Mouse (Mus musculus): ENCODE data around the gene Olfr213.
"Not testable (repeated sequence)": the region's sequence is repeated elsewhere in the genome, so short reads cannot be mapped to it uniquely, and the experiment has no call there.

Olfr213 gene

GRCm38 (mm10) chr6:116538156-116538555 lies at the start of gene Olfr213:
Olfr213 (plus strand) TSS chr6:116538456.
- no peak for DNase-seq

DNA sequence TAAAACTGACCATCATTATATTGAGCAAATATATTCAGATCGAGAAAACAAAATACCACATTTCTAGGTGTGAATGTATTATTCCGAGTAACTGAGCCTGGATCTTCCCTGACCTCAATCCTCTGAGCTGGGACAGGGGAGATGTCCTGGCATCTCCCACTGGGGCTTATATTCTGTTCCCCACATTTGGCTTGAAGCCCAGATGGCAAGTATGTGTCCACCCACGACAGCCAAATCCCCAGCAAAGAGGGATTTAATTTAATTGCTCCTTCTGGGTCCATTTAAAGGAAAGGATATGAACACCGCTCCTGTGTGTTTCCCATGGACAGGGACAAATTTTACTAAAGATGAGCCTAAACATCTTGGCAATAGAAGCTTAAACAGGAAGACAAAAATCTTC lies 49.5 kb upstream of the Olfr213 start, which contains the start of gene Olfr211:
Gene Olfr211 (plus strand): TSS at position 301 of the 400 bp plus-strand sequence.
- DNase-seq = no peak

GRCm38 (mm10) chr6:116493742-116494141 lies 44.5 kb upstream of the Olfr213 start:
- no peak for DNase-seq

GRCm38 (mm10) chr6:116495960-116496359 lies 42.3 kb upstream of the Olfr213 start:
- DNase-seq = no peak

DNA sequence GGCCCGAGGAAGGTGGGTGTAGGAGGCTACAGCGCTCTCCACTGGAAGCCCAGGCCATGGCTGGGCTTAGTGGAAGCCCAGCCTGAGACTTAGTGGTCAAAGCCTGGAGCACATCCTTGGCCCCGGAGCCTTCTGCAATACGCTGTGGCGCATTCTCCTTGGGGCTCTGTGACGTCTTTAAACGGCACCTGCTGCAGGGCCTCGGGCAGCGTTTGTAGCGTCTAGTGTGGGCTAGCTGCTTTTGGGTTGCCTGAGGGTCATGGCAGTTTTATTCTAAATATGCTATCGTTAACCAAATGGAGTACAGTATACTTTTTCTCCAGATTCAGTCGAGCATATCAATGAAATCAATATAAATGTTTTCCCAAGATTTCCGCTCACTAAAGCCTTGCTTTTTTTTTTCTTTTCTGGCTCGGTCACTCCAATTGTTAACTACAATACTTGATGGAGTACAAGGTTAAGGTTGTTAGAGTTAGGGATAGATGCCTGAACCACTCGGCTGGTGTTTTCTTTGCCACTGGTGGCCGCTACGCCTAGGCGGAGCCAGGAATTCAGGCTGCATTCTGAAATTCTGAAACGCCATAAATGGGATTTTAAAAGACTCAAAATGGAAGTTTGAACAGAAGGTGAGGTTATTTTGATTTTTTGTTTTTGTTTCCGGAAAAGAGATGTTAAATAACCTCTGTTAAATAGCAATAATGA lies 31.8 kb upstream of the Olfr213 start, which contains the start of gene Olfr212:
Gene Olfr212 (plus strand): TSS at position 215 of the 702 bp plus-strand sequence.
- not testable (repeated sequence) for DNase-seq

GRCm38 (mm10) chr6:116514832-116515231 lies 23.4 kb upstream of the Olfr213 start:
- no peak for DNase-seq

GRCm38 (mm10) chr6:116542500-116542899 lies 4.2 kb downstream of the Olfr213 start:
- no peak for DNase-seq

- DNase-seq = not testable (repeated sequence)
Measured at GRCm38 (mm10) chr6:116550841-116551240, 12.6 kb downstream of the Olfr213 start, which contains the start of gene Gm5580. Gm5580 (plus strand) TSS chr6:116551141.

- no peak for DNase-seq
Measured at GRCm38 (mm10) chr6:116553935-116554334, 15.7 kb downstream of the Olfr213 start, which contains the start of gene Olfr214. Olfr214 (plus strand) TSS chr6:116554235.

GRCm38 (mm10) chr6:116554952-116555351 lies 16.7 kb downstream of the Olfr213 start:
- DNase-seq = no peak

DNA sequence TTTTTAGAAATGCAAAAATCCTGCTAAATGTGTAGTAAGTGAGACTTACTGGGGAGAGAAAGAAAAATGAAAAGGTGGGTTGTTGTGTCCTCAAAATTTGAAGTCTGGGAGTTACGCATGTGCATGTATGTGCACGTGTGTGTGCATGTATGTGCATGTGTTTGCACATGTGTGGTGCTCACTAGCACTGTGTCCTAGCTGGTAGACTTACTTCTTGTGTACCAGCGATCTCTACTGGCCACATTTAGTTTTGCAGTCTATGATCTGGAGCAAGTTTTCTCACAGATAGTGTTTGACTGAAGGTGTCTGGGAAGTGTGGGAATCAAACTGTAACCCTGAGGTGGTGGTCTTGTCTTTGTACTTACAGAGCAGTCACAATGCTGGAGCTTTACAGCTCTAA lies 31.6 kb downstream of the Olfr213 start:
- peak; percentile 30 to 56 for DNase-seq

DNA sequence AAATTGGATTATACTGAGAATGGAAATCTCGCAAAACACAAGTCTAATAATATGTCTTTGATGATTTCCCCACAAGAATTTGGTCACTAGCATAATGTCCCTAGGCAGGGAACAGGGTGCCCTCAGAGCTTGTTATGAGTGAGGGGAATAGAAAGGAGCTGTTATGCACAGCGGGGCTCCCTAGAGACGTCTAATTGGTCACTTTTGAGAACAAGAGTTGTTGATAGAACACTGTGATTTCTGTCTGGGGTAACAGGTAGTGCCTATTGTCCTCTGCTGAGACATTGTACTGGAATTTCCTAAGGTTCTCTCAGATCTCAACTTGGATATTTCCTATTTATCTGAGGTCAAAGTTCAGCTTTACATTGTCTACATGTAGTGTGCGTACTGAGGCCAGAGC lies 45.8 kb downstream of the Olfr213 start, which contains the start of gene Olfr215:
Gene Olfr215 (minus strand): TSS at position 101 of the 400 bp plus-strand sequence.
- DNase-seq = no peak
